In genomic region chr5:111227850-111228249, GRCm38 (mm10) we compare ENCODE assay signal across 8 mouse cellular contexts.
DNase-seq lines count a peak whose midpoint lies in the region; ATAC-seq and TF ChIP-seq lines count a peak whose summit lies in the region.

No protein-coding gene starts in this region.

- ATAC-seq in hindbrain, embryonic 13.5 days (ENCODE audit: low FRiP score): no peak
- ATAC-seq in liver, embryonic 15.5 days (ENCODE audit: insufficient read depth): peak; percentile 18; the same call in 1 of the 2 replicates

- 85% methylated on average over 5 of the region's 5 CpGs for WGBS in spleen, adult 2 months
- WGBS in hindbrain, embryonic 13.5 days: 54% methylated on average over 5 of the region's 5 CpGs
- 52% methylated on average over 5 of the region's 5 CpGs for WGBS in liver, embryonic 15.5 days (ENCODE audit: insufficient replicate concordance)

- no peak overlapping the region for H3K4me2 ChIP-seq in hindbrain, embryonic 13.5 days
- H3K4me2 ChIP-seq in liver, embryonic 15.5 days: no peak overlapping the region

- DNase-seq in spleen, adult 2 months (ENCODE audit: low read depth in 1 of 2, low spot score in 2 of 2): no peak
- DNase-seq in spleen, adult 12 weeks (ENCODE audit: low spot score): no peak
- peak; percentile 52 for DNase-seq in yolk sac, embryonic 10.5 days (ENCODE audit: low spot score)
- no peak for DNase-seq in natural killer cell, adult 2 months (ENCODE audit: low spot score in 2 of 2)
- no peak for DNase-seq in cerebellum, postnatal 14 days
- DNase-seq in ovary, postnatal 36 days (ENCODE audit: low spot score): no peak

- H3K4me1 ChIP-seq in spleen, adult 2 months (ENCODE audit: control insufficient read depth, insufficient read depth, insufficient read length): no peaks in the 10 kb centered on the region
- peaks cover 90% of the 10 kb centered on the region for H3K4me1 ChIP-seq in hindbrain, embryonic 13.5 days (replicated peaks)
- no peaks in the 10 kb centered on the region; the same call in 1 of the 2 replicates for H3K4me1 ChIP-seq in liver, embryonic 15.5 days (replicated peaks)

- H3K9ac ChIP-seq in hindbrain, embryonic 13.5 days: 0 out of 2 replicates have a peak overlapping the region, but pooled peaks have one; percentile 46
- H3K9ac ChIP-seq in liver, embryonic 15.5 days: no peak overlapping the region

- no peak overlapping the region for H3K4me3 ChIP-seq in spleen, adult 2 months (ENCODE audit: extremely low read depth, insufficient read depth, insufficient read length)
- no peak overlapping the region for H3K4me3 ChIP-seq in hindbrain, embryonic 13.5 days
- H3K4me3 ChIP-seq in liver, embryonic 15.5 days (replicated peaks): no peak overlapping the region

- no peaks in the 10 kb centered on the region for H3K9me3 ChIP-seq in hindbrain, embryonic 13.5 days
- no peaks in the 10 kb centered on the region for H3K9me3 ChIP-seq in liver, embryonic 15.5 days (replicated peaks)

- no peaks in the 10 kb centered on the region for H3K27me3 ChIP-seq in spleen, adult 2 months (ENCODE audit: control insufficient read depth, insufficient read depth, low read length)
- 0 out of 2 replicates have a peak, but pooled peaks cover 5% of the 10 kb centered on the region for H3K27me3 ChIP-seq in hindbrain, embryonic 13.5 days
- H3K27me3 ChIP-seq in liver, embryonic 15.5 days: no peaks in the 10 kb centered on the region

- peaks cover 6% of the 10 kb centered on the region for H3K36me3 ChIP-seq in spleen, adult 2 months (ENCODE audit: control insufficient read depth, insufficient read depth, low read length)
- peaks cover 64% of the 10 kb centered on the region for H3K36me3 ChIP-seq in hindbrain, embryonic 13.5 days
- no peaks in the 10 kb centered on the region for H3K36me3 ChIP-seq in liver, embryonic 15.5 days (replicated peaks)

- no peak for TF ChIP-seq CTCF in spleen, adult 2 months (IDR thresholded peaks at IDR 0.05; ENCODE audit: extremely low read depth, insufficient read depth, insufficient read length, insufficient replicate concordance)

- peak overlapping the region; percentile 22; the same call in 1 of the 2 replicates for H3K27ac ChIP-seq in spleen, adult 2 months (ENCODE audit: insufficient read depth, low read length)
- peak overlapping the region; percentile 74 for H3K27ac ChIP-seq in hindbrain, embryonic 13.5 days
- no peak overlapping the region for H3K27ac ChIP-seq in liver, embryonic 15.5 days (replicated peaks)

- no peak for TF ChIP-seq POLR2A in spleen, adult 2 months (IDR thresholded peaks at IDR 0.05; ENCODE audit: low read depth, low read length)
